Mouse (Mus musculus): ENCODE results near the gene Ube2g2. TPM values are rescaled to one million over a fixed set of nuclear protein-coding genes. Genes with fewer than 3 reads are reported as not detected.
"Not testable (repeated sequence)": the region's sequence is repeated elsewhere in the genome, so short reads cannot be mapped to it uniquely, and the experiment has no call there.

Gene Ube2g2
- total RNA-seq, 2 experiments from 2014 or later, result 56.1 to 63.8 TPM

GRCm38 (mm10) chr10:77645571-77645970 lies 23.5 kb downstream of the Ube2g2 start:
- DNase-seq, result no peak

- no peak for DNase-seq
These were observed 25.4 kb downstream of the Ube2g2 start for GRCm38 (mm10) chr10:77647461-77647860.

- no peak for DNase-seq
These were observed 25.8 kb downstream of the Ube2g2 start for GRCm38 (mm10) chr10:77647901-77648300.

GRCm38 (mm10) chr10:77652046-77652445 lies 30.0 kb downstream of the Ube2g2 start:
- no peak for DNase-seq

GRCm38 (mm10) chr10:77658286-77658994 lies 36.4 kb downstream of the Ube2g2 start:
- peak; percentile 59 for DNase-seq

GRCm38 (mm10) chr10:77663949-77664665 lies 42.0 kb downstream of the Ube2g2 start:
- DNase-seq, result no peak

- DNase-seq, result peak; percentile 21
These were observed 44.3 kb downstream of the Ube2g2 start for GRCm38 (mm10) chr10:77666342-77666741.

- DNase-seq, result no peak
These were observed 45.3 kb downstream of the Ube2g2 start for GRCm38 (mm10) chr10:77667402-77667801.

GRCm38 (mm10) chr10:77670710-77671109 lies 48.6 kb downstream of the Ube2g2 start:
- DNase-seq, result no peak

- no peak for DNase-seq
These were observed 49.4 kb downstream of the Ube2g2 start for GRCm38 (mm10) chr10:77671519-77671918.

GRCm38 (mm10) chr10:77673765-77674164 lies 51.7 kb downstream of the Ube2g2 start:
- DNase-seq, result no peak

- DNase-seq, result no peak
These were observed 55.5 kb downstream of the Ube2g2 start for GRCm38 (mm10) chr10:77677562-77677961.

- no peak for DNase-seq
These were observed 60.9 kb downstream of the Ube2g2 start for GRCm38 (mm10) chr10:77682994-77683393.

- DNase-seq, result no peak
These were observed 62.1 kb downstream of the Ube2g2 start for GRCm38 (mm10) chr10:77684181-77684580.

GRCm38 (mm10) chr10:77685895-77686664 lies 64.0 kb downstream of the Ube2g2 start, which contains the start of gene Tspear:
Gene Tspear (plus strand): TSS chr10:77686569.
- DNase-seq, result peak; percentile 21

GRCm38 (mm10) chr10:77687021-77687420 lies 64.9 kb downstream of the Ube2g2 start:
- no peak for DNase-seq

- DNase-seq, result not testable (repeated sequence)
These were observed 68.3 kb downstream of the Ube2g2 start, which contains the start of gene Gm19402 for GRCm38 (mm10) chr10:77690356-77690807. Gene Gm19402 (minus strand): TSS chr10:77690757.

Small RNA genes within 50 kb of the gene (microRNA-seq; reads per million reads assigned to microRNA genes)
- gene Mir1930, result 51.7 to 61.2 reads per million in 2 experiments

Other genes starting within 250 kb of the Ube2g2 start
- 10 to 100 TPM; 20.9 to 23.3 TPM for gene Adarb1, start 204.0 kb upstream of the Ube2g2 start, total RNA-seq (2021)
- gene Fam207a, start 106.5 kb upstream of the Ube2g2 start, total RNA-seq (2021), result 10 to 100 TPM; 12.6 to 13.2 TPM
- gene Itgb2, start 92.0 kb upstream of the Ube2g2 start, total RNA-seq (2021), result 1 to 10 TPM; 2.0 to 2.5 TPM
- gene Pttg1ip, start 40.6 kb upstream of the Ube2g2 start, total RNA-seq (2021), result 100 to 1,000 TPM; 113 to 119 TPM
- gene Sumo3, start 16.2 kb upstream of the Ube2g2 start, total RNA-seq (2021), result 10 to 100 TPM; 90.9 to 97.9 TPM
- gene Gm49325, start 16.1 kb upstream of the Ube2g2 start, total RNA-seq (2021), result 10 to 100 TPM; 15.9 to 20.8 TPM
- gene Tspear, start 64.3 kb downstream of the Ube2g2 start, total RNA-seq (2021), result not detected
- not detected for gene Gm19402, start 68.5 kb downstream of the Ube2g2 start, total RNA-seq (2021)
- not detected for gene Gm9508, start 75.0 kb downstream of the Ube2g2 start, total RNA-seq (2021)
- not detected for gene Gm10272, start 84.4 kb downstream of the Ube2g2 start, total RNA-seq (2021)
- gene Gm10024, start 89.2 kb downstream of the Ube2g2 start, total RNA-seq (2021), result not detected
- not detected for gene Gm10142, start 93.5 kb downstream of the Ube2g2 start, total RNA-seq (2021)
- not detected for gene Krtap12-1, start 98.3 kb downstream of the Ube2g2 start, total RNA-seq (2021)
- gene Gm10100, start 104.2 kb downstream of the Ube2g2 start, total RNA-seq (2021), result not detected
- gene Gm18596, start 120.4 kb downstream of the Ube2g2 start, total RNA-seq (2021), result not detected
- not detected for gene Gm9736, start 129.1 kb downstream of the Ube2g2 start, total RNA-seq (2021)
- not detected for gene Gm3233, start 137.4 kb downstream of the Ube2g2 start, total RNA-seq (2021)
- not detected for gene Gm3238, start 149.1 kb downstream of the Ube2g2 start, total RNA-seq (2021)
- gene Gm7138, start 154.7 kb downstream of the Ube2g2 start, total RNA-seq (2021), result not detected
- not detected for gene Gm3250, start 160.3 kb downstream of the Ube2g2 start, total RNA-seq (2021)
- gene Gm7137, start 165.9 kb downstream of the Ube2g2 start, total RNA-seq (2021), result not detected
- gene Gm9639, start 172.8 kb downstream of the Ube2g2 start, total RNA-seq (2021), result not detected
- not detected for gene Gm19668, start 176.9 kb downstream of the Ube2g2 start, total RNA-seq (2021)
- gene Gm9507, start 189.6 kb downstream of the Ube2g2 start, total RNA-seq (2021), result not detected
- not detected for gene Gm2696, start 192.4 kb downstream of the Ube2g2 start, total RNA-seq (2021)
- not detected for gene Krtap10-4, start 204.8 kb downstream of the Ube2g2 start, total RNA-seq (2021)
- gene Krtap10-10, start 213.7 kb downstream of the Ube2g2 start, total RNA-seq (2021), result not detected
- not detected for gene Gm36176, start 224.5 kb downstream of the Ube2g2 start, total RNA-seq (2021)
- not detected for gene Gm10318, start 230.6 kb downstream of the Ube2g2 start, total RNA-seq (2021)
- gene Gm3285, start 239.7 kb downstream of the Ube2g2 start, total RNA-seq (2021), result not detected